Mouse (Mus musculus) liver, embryonic 14.5 days (tissue): ENCODE measurements around the gene Slit2.

Experiments used
- CTCF ChIP-seq: IDR thresholded peaks from 2 replicates; pipeline ENCODE4 v1.5.1; 2016; ENCODE audit warnings: antibody characterized with exemption, low read depth, control low read depth
- EP300 ChIP-seq: IDR thresholded peaks from 2 replicates; pipeline ENCODE4 v1.6.1; 2016; ENCODE audit warnings: antibody characterized with exemption, low read depth

DNA sequence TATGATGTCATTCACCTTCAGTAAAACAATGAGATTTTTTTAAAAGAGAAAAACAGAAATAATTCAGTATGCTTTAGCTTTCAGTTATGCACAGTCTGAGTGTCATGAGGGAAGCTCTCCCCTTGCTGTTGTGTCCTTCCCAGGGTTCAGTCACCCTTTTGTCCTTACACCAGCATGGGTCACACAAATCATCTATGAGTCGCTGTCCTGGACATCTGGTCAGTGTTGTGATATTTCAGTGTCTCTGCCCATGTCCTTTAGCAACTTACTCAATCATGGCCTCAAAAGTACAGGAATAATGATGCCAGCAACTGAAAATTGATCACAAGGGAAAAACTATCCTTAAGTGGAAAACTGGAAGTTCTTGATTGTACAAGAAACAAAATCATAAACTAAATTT lies 26.5 kb upstream of the Slit2 start:
- no peak for TF ChIP-seq CTCF
- TF ChIP-seq EP300 = no peak
